Mouse (Mus musculus): ENCODE measurements around the gene Gnptab.
"Not testable (repeated sequence)": the region's sequence is repeated elsewhere in the genome, so short reads cannot be mapped to it uniquely, and the experiment has no call there.

Gnptab gene

DNA sequence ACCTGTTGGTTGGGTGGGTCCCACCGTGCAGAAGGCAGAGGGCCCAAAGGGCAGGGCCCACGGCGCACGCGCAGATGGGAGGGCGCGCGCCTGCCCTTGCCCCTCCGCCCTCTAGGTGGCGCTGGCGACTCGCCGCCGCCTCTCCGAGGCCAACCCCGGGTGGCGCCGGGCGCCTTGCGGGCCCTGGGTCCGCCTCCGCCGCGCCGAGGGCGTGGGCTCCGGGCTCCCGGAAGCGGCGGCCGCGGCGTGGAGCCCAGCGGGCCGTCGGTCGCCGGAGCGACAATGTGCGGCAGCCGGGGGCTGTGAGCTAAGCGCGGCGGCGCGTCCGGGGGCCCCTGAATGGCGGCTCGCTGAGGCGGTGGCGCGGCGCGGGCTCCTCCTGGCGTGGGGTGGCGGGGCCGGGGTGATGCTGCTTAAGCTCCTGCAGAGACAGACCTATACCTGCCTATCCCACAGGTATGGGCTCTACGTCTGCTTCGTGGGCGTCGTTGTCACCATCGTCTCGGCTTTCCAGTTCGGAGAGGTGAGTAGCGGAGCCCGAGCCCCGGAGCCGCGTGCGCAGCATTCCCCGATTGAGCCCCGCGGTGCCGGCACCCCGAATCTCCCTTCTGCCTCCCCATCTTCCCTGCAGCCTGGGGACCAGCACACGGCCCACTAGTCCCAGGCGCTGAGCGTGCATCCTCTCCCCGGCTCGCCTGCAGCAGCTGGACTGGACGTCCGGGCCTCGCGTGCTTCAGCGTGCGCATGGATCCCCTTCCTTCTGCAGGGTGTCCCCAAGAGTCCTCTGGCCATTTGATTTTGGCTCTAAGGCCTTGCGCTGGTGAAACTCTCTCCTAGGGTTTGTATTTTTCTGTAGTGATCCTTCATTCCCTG lies at the start of gene Gnptab, which contains the start of gene Dram1:
TSS of gene Gnptab (plus strand) at position 120 of the 873 bp plus-strand sequence.
TSS of gene Dram1 (minus strand) at position 68 of the 873 bp plus-strand sequence.
- peak; percentile 83 to 90 for DNase-seq (ENCODE audit: low spot score in 2 of 2)

DNA sequence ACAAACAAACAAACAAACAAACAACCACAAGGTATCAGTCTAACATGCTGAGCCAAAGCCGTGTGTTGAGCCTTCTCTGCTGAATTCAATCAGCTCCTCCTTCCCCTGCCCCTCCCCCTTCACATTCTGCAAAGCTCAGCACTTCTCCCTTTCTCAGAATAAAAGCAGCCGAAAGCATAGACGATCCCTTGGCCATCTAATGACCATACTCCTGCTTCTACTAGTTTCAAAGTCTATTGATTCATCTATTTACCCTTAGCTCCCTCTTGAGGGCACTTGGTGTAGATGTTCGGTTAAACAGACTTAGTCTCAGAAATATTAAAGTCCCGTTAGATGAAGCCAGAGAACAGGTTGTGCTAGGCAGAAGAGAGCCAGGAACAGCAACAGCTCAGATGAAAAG lies 48.2 kb upstream of the Gnptab start:
- DNase-seq (ENCODE audit: low spot score in 2 of 2) = no peak

DNA sequence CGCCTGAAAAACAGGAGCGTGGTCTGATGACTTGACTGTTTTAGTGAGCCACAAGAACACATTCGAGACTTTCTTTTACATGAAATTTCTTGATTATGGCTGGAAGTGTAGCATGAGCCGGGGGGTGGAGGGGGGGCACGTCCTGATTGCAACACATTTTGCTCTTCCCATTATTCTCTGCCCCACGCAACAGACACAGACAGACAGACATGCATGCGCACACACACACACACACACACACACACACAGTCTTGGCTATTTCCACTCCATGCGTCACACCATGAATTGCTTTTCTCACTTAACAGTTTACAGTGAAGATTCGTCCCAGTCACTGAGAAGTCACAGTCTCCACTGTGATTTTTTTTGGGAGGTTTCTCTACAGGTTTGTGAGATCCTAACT lies 38.3 kb upstream of the Gnptab start:
- no peak for DNase-seq (ENCODE audit: low spot score in 2 of 2)

DNA sequence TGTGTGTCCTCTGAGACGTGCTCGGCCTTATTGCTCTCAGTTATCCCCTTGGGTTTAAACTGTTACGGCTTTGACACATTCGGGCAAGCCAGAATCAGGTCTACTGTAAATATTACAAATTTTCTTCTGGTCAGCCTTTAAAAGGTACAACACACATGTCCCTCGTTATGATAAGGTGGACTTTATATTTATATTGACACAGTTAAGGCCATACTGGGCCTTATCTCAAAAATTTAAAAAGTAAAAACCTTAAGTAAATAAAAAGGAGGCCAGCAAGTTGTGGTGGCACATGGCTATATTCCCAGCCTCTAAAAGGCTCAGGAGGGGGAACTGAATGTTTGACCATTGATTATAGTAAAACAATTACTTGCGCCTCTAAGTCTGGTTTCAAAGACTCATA lies 37.6 kb upstream of the Gnptab start:
- DNase-seq (ENCODE audit: low spot score in 2 of 2) = no peak

DNA sequence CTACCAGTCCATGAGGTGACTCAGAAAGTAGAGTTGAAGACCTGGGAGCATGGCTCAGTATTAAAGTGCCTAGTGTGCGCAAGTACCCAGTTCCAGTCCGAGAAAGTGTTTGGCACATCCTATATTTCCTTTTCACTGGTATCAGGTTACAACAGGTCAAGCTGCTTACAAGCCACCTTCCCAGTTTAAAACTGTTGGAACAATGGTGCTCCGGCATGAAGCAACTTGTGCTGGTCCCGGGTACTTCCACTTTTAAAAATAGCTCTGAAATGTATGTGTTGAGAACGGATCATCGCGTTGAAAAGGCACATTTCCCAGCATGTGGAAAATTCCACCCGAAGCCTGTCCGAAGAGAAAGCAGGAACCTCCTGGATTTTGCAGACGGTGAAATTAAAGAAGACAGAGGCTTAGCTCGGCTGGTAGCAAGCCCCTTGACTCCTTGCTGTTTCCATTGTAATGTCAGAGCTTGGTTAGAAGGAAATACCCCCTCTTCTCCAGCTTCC lies 33.0 kb upstream of the Gnptab start:
- DNase-seq (ENCODE audit: low spot score in 2 of 2) = no peak

DNA sequence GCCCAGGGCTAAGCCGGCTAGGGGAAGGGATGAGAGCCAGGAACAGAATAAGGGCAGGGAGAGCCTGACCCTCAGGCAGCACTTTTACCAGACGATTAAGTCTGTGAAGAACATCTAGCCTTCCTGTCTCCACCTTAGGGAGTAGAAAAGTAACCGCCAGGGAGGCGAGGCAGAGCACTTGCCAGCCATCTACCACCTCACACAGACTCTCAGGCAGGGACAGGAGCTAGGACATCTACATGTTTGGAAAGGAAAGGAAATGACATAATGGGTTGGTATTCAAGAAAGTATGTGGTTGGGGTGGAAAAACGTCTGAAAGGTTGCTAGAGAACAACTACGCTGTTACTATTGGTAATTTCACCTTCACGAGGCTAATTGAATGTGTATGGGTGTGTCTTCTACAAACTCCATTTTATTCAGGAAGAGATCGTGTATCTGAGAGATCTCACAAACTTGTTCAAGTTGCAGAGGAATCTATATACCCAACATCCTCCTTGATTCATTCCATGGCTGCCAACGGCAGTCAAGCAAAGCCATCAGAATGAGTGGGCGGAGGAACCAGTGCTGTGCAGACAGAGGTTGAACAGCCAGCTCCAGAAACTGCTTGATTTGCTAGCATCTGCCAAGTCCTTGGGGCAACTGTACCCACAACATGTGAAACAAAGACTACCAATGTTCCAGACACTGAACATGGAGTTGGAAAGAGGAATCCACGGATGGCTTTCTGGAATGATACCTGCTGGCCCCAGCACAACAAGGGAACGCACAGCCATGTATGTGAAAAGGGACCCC lies 32.3 kb upstream of the Gnptab start:
- no peak for DNase-seq (ENCODE audit: low spot score in 2 of 2)

DNA sequence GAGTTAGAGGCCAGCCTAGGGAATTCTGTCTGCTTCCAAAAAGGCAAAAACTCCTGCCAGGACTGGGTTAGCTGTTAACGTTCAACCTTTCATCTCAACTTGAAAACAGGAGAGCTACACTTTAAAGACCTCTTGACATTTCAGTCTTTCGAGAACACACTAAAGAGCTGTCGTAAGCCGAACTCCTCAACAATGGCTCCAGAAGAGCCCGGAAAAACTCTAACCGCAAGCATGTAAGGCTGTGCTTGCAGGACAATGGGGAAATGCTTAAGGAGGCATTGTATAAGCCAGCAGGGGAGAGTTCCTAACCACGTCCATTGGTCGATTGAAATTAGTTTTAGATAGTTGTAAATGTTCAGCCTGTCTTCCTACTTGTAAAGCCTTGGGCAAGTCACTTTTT lies 29.1 kb upstream of the Gnptab start:
- no peak for DNase-seq (ENCODE audit: low spot score in 2 of 2)

DNA sequence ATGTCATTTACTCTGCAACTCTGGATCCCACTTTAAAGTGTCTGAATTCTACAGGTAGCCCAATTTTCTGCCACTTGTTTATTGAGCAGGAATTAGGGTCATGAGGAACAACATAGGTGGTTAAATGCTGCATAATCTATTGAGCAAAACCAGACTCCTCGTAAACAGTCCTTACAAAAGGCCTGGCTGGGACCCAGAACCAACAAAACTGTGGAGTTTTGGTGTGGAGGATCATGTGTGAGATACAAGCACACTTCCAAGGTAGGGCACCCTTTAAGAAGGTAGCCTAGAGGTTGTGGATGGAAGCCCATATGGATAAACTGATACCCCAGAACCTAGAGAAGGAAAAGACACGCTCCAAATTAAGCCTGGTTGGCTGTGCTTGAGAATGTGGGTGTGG lies 28.2 kb upstream of the Gnptab start:
- no peak for DNase-seq (ENCODE audit: low spot score in 2 of 2)

DNA sequence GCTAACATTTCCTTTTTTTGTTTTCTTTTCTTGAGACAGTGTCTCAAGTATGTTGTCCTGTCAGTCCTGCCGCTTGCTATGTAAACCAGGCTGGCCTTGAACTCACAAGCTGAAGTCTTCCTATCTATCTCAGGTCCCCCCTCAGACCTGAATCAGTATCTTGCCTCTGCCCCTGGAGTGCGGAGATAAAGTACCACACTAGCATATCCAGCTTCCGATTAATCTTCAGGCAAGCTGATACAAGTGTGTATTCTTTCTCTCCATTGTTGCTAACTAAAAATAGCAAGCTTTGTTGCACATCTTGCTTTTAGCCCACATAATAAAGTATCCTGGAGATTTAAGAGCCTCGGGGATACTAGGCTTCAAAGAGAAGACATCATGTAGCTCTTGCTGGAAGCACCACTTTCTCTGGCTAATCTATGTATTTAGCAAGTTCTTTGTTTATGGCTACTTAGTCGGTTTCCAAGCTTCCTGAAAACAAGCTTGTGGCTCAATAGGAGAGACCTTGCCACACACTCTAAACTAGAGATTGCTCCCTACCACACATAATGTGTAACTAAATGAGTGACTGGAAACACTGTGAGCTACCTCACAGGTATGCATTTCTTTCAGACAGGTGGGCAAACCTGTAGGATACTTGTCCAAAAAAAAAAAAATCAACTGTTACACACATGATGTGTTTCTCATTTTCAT lies 27.4 kb upstream of the Gnptab start:
- no peak for DNase-seq (ENCODE audit: low spot score in 2 of 2)

DNA sequence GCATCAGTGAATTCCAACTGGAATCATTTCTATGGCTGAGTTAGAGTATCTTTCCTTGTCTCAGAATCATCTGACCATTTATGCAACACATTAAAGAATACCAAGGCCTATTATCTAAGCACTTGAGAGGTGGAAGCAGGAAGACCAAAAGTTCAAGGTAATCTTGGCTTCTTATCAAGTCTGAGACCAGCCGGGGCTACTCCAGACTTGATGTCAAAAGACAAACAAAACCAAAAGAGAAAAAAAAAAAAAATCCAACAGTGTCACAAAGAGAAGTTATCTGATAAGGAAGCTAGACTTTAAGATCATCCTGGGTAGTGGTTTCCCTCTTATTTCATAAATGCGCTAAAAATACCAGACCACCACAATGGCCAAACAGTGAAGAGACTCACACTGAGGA lies 26.4 kb upstream of the Gnptab start:
- DNase-seq (ENCODE audit: low spot score in 2 of 2) = no peak

DNA sequence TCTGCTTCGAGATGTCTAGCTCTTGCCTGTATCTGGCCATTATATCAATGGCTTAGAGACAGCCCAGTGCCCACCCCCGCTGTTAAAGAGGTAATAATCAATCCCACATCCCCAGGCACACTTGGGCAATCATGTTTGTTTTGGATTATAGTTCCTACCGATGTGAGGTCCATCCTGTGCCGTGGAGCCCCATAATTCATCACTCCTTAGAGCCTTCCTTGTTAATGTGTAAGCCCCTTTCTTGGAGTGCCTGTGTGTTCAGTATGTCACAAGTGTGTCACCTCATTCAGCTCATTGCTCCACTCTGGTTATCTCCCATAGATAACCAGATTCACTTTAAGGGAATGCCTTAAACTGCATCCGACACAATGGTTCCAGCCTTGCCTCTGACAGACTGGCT lies 24.3 kb upstream of the Gnptab start:
- DNase-seq (ENCODE audit: low spot score in 2 of 2) = no peak

DNA sequence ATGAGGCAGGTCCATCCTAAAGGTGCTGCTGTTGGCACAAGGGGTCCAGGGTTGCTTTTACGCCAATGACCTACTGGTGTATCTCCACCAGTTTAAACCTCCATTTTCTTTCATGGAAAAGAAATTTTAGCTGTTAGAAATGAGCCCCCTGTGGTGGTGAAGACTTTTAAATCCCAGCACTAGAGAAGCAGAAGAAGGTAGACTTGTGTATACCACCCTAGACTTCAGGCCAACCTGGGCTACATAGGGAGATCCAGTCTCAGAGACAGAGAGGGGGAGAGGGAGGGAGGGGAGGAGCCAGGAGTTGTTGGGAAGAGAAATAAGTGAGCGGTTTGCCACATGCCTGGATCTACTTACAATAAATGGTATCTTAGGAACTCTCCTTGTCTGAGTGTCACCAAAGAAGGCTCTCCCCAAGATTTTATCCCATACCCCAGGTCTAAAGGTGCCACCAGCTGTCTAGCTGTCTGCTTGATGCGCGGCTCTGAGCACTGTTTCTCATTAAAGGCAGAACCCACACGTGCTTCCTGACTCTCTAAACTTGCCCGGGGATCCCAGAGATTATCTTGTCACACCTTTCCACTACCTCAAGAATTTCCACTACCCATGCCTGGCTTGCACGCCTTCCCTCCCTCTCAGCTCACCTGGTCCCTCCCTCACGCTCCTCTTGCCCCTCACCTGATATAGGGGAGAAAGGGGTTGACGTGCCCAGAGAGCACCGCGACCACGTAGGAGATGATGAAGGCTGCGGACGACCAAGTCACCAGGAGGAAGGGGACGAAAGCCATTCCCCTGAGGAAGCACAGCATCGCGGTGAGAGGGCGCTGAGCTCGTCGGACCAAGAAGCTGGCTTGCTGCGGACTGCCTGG lies 22.6 kb upstream of the Gnptab start:
- peak in 1 of 2 experiments; percentile 15 for DNase-seq (ENCODE audit: low spot score in 2 of 2)

DNA sequence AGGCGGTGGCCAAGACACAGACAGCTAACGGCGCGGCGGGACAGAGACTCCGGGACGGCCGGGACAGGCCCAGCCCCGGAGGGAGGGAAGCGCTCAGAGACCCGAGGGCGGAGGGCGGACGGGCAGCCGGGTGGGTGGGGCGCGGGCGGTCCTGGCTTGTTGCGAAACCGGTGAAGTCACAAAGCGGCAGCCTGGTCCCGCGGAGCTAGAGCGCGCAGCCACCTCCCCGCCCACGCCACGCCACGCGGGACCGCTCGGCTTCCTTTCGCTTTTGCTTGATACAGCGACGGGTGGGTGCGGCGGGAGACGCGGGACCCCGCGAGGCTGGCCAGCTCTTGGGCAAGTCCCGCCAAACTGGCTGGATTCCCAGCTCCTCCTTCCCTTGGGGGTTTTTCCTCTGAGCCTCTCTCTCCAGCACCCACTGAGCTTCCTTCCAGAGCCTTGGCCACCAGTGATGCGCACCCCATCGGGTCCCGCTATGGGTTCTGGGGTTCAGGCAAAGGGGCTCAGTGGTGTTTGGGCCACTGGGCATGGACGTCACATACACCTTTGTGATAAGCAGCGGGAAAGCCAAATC lies 21.9 kb upstream of the Gnptab start:
- peak; percentile 61 to 71 for DNase-seq (ENCODE audit: low spot score in 2 of 2)

DNA sequence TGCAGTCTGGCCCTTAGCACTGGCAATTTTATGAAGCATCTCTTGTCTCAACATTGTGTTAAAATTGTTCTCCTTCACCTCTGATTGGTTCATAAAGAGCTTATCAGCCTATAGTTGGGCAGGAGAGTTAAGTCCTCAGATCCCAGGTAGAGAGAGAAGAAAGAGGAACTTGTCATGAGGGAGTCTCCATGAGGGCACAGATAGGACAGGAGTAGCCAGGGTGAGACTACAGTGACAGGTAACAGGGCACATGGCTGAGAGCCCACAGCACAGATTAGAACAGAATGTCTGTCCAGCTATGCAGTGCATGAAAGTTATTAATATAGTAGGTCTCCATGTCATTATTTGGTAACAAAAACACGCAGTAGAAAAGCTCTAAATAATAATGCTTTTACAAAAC lies 16.7 kb upstream of the Gnptab start:
- DNase-seq (ENCODE audit: low spot score in 2 of 2) = no peak

DNA sequence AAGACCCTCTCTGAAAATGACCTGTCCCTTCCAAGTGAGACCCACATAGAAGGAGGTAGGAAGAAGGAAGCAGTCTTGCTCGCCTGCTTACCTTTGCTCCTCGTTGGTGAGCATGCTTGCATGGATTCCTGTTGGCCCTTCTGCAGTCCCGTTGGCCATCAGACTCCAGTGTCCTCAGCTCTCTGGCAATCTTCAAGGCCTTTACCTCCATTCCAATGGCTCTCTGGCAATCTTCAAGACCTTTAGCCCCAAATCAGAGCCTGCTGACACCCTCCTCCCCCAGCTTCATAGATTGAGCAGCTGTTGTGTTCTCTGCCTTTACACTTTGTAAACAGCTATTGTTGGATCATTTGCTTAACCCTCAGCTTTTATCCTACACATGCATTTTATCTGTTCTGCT lies 14.7 kb upstream of the Gnptab start:
- no peak for DNase-seq (ENCODE audit: low spot score in 2 of 2)

DNA sequence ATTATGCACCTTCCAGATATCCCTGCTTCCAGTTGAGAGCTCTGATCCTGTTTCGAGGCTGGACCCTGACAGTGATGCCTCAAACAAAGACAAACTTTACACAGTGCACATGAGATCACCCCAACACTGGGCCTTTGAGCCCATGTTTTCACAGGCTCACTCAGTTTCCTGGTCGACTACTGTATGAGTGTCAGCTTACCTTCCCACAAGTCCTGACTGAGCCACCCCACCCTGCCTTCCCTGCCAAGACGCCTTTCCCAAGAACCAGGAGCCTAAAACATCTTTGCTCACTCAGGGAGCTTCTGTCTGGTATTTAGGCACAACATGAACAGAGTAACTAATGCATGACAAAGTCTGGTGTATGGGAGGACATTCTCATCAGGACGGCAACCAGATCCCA lies 9.7 kb upstream of the Gnptab start:
- DNase-seq (ENCODE audit: low spot score in 2 of 2) = no peak

DNA sequence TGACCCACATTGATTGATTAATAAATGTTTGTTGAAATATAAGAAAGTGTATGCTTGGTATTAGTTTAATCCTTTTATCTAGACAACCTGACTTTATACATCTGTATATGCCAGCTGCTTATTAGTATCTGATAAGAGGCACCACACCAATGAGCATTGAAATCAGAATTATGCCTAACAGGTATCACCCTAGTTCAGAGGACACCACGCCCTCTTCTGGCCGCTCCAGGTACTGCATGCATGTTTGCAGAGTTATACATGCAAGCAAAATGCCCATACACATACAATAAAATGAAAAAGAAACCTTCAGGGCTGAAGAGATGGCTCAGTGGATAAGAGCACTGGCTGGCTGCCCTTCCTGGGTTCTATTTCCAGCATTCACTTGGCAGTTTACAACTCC lies 7.1 kb upstream of the Gnptab start:
- peak in 1 of 2 experiments; percentile 34 for DNase-seq (ENCODE audit: low spot score in 2 of 2)

DNA sequence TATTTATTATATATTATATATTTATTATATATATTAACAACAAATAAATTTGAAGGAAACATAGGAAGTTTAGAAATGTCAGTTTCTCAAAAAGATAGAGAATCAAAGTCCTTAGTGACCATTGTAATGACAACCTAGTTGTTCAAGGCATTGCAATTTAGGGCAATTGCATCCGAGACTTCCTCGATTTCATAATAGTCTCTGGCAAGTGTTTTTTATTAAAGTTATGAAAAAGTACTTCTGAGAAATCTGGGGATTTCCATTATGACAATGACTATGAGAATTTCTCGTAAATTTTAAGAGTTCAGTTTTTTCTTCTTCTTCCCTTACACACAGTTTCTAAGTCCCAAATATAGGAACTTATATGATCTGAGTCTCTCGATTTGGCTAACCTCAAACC lies 6.5 kb upstream of the Gnptab start:
- DNase-seq (ENCODE audit: low spot score in 2 of 2) = no peak

DNA sequence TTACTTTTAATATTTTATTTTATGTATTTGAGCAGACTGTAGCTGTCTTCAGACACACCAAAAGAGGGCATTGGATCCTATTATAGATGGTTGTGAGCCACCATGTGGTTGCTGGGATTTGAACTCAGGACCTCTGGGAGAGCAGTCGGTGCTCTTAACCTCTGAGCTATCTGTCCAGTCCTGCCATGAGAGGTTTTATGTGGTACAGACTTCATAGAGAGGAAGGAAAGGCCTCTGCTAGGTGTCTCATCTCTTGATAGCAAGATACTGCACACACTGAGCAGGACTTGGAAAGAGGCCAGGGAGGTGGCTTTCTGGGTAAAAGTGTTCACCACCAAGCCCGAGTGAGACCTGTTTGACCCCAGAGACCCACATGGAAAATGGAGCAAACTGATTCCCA lies 6.0 kb upstream of the Gnptab start:
- DNase-seq (ENCODE audit: low spot score in 2 of 2) = not testable (repeated sequence)

DNA sequence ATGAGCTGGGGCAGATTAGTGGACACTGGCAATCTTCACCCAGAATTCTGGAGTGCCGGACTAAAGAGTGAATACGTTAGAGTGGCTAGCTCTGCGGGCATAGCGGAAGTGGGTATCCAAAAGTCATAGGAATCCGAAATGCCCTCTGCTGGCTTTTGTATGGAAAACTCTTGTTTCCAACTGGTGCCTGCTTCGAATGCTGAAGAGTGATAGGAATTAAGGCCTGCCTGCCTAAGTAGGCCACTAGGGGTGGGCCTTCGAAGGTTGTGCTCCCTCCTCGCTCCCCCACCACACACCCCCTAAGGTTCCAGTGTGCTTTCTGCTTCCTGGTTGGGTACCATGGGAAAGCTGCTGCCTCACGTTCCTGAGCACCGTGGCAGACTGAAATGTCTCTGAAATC lies 3.9 kb upstream of the Gnptab start:
- DNase-seq (ENCODE audit: low spot score in 2 of 2) = no peak

DNA sequence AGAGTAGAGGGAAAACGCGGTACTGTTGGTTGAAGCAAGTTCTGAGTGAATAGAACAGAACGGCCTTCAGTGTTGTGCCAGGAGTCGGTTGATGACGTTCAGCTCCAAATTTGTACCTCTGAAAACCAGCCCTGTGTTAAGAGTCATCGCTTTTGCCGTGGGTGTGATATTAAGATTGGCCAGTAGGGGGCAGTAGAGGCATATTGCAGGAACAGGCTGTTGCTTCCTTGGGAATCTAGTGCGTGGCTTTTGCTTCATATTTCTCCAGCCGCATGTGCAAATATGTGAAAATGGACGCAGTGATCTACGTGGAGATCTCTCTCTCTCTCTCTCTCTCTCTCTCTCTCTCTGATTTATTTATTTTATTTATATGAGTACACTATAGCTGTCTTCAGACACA lies 2.2 kb upstream of the Gnptab start:
- DNase-seq (ENCODE audit: low spot score in 2 of 2) = peak; percentile 87

Data from natural killer cell, adult 2 months (primary cell).